In genomic region chr10:30810967-30811293, GRCm38 (mm10) we compare ENCODE assay signal across 8 mouse cellular contexts. TPM values are rescaled to one million over a fixed set of nuclear protein-coding genes. Genes with fewer than 3 reads are reported as not detected.
DNase-seq lines count a peak whose midpoint lies in the region; ATAC-seq lines count a peak whose summit lies in the region.

No protein-coding gene starts in this region.

- H3K27ac ChIP-seq in forebrain, embryonic 10.5 days: no peak overlapping the region
- H3K27ac ChIP-seq in heart, embryonic 15.5 days: no peak overlapping the region
- no peak overlapping the region for H3K27ac ChIP-seq in liver, embryonic 15.5 days (replicated peaks)
- no peak overlapping the region for H3K27ac ChIP-seq in neural tube, embryonic 12.5 days

- H3K4me2 ChIP-seq in heart, embryonic 15.5 days: peak overlapping the region; percentile 57
- H3K4me2 ChIP-seq in liver, embryonic 15.5 days: peak overlapping the region; percentile 59
- H3K4me2 ChIP-seq in neural tube, embryonic 12.5 days (replicated peaks): peak overlapping the region; percentile 47

- DNase-seq in CD8-positive naive resting alpha-beta T cell, adult 2 months (ENCODE audit: low read depth in 2 of 2, low spot score in 2 of 2): peak; percentile 83 to 88
- DNase-seq in c-Kit-negative CD71-positive TER-119-positive erythroid progenitor cells, embryonic 14.5 days (ENCODE audit: low read depth, low spot score): peak; percentile 75
- peak; percentile 74 for DNase-seq in forebrain, embryonic 10.5 days (ENCODE audit: extremely low spot score, low spot score)
- peak; percentile 57 to 78 for DNase-seq in kidney, postnatal 25 days
- peak; percentile 87 for DNase-seq in telencephalon, adult 2 months (ENCODE audit: low read depth, low spot score)

- peak; percentile 74 for ATAC-seq in heart, embryonic 15.5 days (replicated peaks; ENCODE audit: insufficient number of reproducible peaks, insufficient read depth, low FRiP score, low read depth)
- ATAC-seq in liver, embryonic 15.5 days (ENCODE audit: insufficient read depth): peak; percentile 83
- peak; percentile 92 for ATAC-seq in neural tube, embryonic 12.5 days (ENCODE audit: low FRiP score, low read depth)

- WGBS in forebrain, embryonic 10.5 days: 14% methylated on average over 11 of the region's 11 CpGs
- 6% methylated on average over 11 of the region's 11 CpGs for WGBS in heart, embryonic 15.5 days
- 8% methylated on average over 11 of the region's 11 CpGs for WGBS in liver, embryonic 15.5 days (ENCODE audit: insufficient replicate concordance)
- WGBS in neural tube, embryonic 12.5 days: 17% methylated on average over 11 of the region's 11 CpGs

- peak overlapping the region; percentile 38; the same call in 1 of the 2 replicates for H3K9ac ChIP-seq in heart, embryonic 15.5 days
- H3K9ac ChIP-seq in liver, embryonic 15.5 days: peak overlapping the region; percentile 41; the same call in 1 of the 2 replicates
- H3K9ac ChIP-seq in neural tube, embryonic 12.5 days: no peak overlapping the region

- no peaks in the 10 kb centered on the region for H3K27me3 ChIP-seq in forebrain, embryonic 10.5 days (ENCODE audit: poor library complexity, severe bottlenecking)
- no peaks in the 10 kb centered on the region for H3K27me3 ChIP-seq in heart, embryonic 15.5 days
- peaks cover 6% of the 10 kb centered on the region; the same call in 1 of the 2 replicates for H3K27me3 ChIP-seq in liver, embryonic 15.5 days
- H3K27me3 ChIP-seq in neural tube, embryonic 12.5 days (replicated peaks): no peaks in the 10 kb centered on the region

- no peaks in the 10 kb centered on the region for H3K36me3 ChIP-seq in forebrain, embryonic 10.5 days (replicated peaks)
- H3K36me3 ChIP-seq in heart, embryonic 15.5 days: no peaks in the 10 kb centered on the region
- no peaks in the 10 kb centered on the region for H3K36me3 ChIP-seq in liver, embryonic 15.5 days (replicated peaks)
- H3K36me3 ChIP-seq in neural tube, embryonic 12.5 days: no peaks in the 10 kb centered on the region

- H3K9me3 ChIP-seq in forebrain, embryonic 10.5 days: no peaks in the 10 kb centered on the region
- H3K9me3 ChIP-seq in heart, embryonic 15.5 days (replicated peaks): no peaks in the 10 kb centered on the region
- no peaks in the 10 kb centered on the region for H3K9me3 ChIP-seq in liver, embryonic 15.5 days (replicated peaks)
- H3K9me3 ChIP-seq in neural tube, embryonic 12.5 days: no peaks in the 10 kb centered on the region

- no peaks in the 10 kb centered on the region for H3K4me1 ChIP-seq in forebrain, embryonic 10.5 days
- H3K4me1 ChIP-seq in heart, embryonic 15.5 days (replicated peaks): peaks cover 6% of the 10 kb centered on the region
- H3K4me1 ChIP-seq in liver, embryonic 15.5 days (replicated peaks): peaks cover 11% of the 10 kb centered on the region
- no peaks in the 10 kb centered on the region for H3K4me1 ChIP-seq in neural tube, embryonic 12.5 days

- peak overlapping the region; percentile 45 for H3K4me3 ChIP-seq in forebrain, embryonic 10.5 days
- peak overlapping the region; percentile 55 for H3K4me3 ChIP-seq in heart, embryonic 15.5 days
- H3K4me3 ChIP-seq in liver, embryonic 15.5 days (replicated peaks): peak overlapping the region; percentile 52
- peak overlapping the region; percentile 22; the same call in 1 of the 2 replicates for H3K4me3 ChIP-seq in neural tube, embryonic 12.5 days

RNA-seq across cellular contexts. Expression of gene Ncoa7, which starts 7.8 kb away (rescaled TPM):
- polyA plus RNA-seq in forebrain, embryonic 10.5 days (2016; fragmentation: Nextera tagmentation; extraction: Ambion mirVana): 5.7 and 6.9 TPM in 2 replicates
- polyA plus RNA-seq in heart, embryonic 15.5 days (2015; fragmentation: Nextera tagmentation; extraction: Ambion mirVana): 7.6 and 7.7 TPM in 2 replicates
- 10.2 and 12.2 TPM in 2 replicates for polyA plus RNA-seq in liver, embryonic 15.5 days (2015; fragmentation: Nextera tagmentation; extraction: Ambion mirVana)
- polyA plus RNA-seq in neural tube, embryonic 12.5 days (2016; fragmentation: Nextera tagmentation; extraction: Ambion mirVana): 11.2 TPM in 2 replicates

RNA-seq across cellular contexts. Expression of gene Hey2, which starts 31.7 kb away (rescaled TPM):
- 1.8 TPM in 2 replicates for polyA plus RNA-seq in forebrain, embryonic 10.5 days (2016; fragmentation: Nextera tagmentation; extraction: Ambion mirVana)
- 39.9 and 50.1 TPM in 2 replicates for polyA plus RNA-seq in heart, embryonic 15.5 days (2015; fragmentation: Nextera tagmentation; extraction: Ambion mirVana)
- polyA plus RNA-seq in liver, embryonic 15.5 days (2015; fragmentation: Nextera tagmentation; extraction: Ambion mirVana): 0.44 and 0.53 TPM in 2 replicates
- 9.2 and 9.8 TPM in 2 replicates for polyA plus RNA-seq in neural tube, embryonic 12.5 days (2016; fragmentation: Nextera tagmentation; extraction: Ambion mirVana)
